Mouse (Mus musculus): ENCODE results near the gene Lrrc73.

- no peak for TF ChIP-seq CTCF (IDR thresholded peaks at IDR 0.05; ENCODE audit: borderline replicate concordance, control insufficient read depth, extremely low read depth, insufficient read depth, low read length, poor library complexity)
- no peak for TF ChIP-seq POLR2A (IDR thresholded peaks at IDR 0.05; ENCODE audit: control insufficient read depth, extremely low read depth, insufficient read depth, low read length, poor library complexity)
Observed at GRCm38 (mm10) chr17:46254106-46254505, 775 bp downstream of the Lrrc73 start.

All from thymus, adult 2 months (tissue).